Mouse (Mus musculus): ENCODE results near the gene Mthfd1. TPM values are rescaled to one million over a fixed set of nuclear protein-coding genes. Genes with fewer than 3 reads are reported as not detected.

The Mthfd1 gene
- total RNA-seq, 2 experiments from 2014 or later = 30.1 to 37.8 TPM

- intact Hi-C loops (cut with DNase I) = no loop called here
- TF ChIP-seq CTCF (IDR thresholded peaks at IDR 0.05) = no peak
- no peak overlapping the region for H3K4me3 ChIP-seq
- H3K27ac ChIP-seq = no peak overlapping the region
- DNase-seq = no peak
Observed at GRCm38 (mm10) chr12:76268686-76269085, 13.6 kb downstream of the Mthfd1 start.

- no peak for DNase-seq
- no peak for TF ChIP-seq CTCF (IDR thresholded peaks at IDR 0.05)
- H3K27ac ChIP-seq = no peak overlapping the region
- intact Hi-C loops (cut with DNase I) = no loop called here
- no peak overlapping the region for H3K4me3 ChIP-seq
Observed at GRCm38 (mm10) chr12:76269196-76269595, 14.1 kb downstream of the Mthfd1 start.

- no peak for DNase-seq
- intact Hi-C loops (cut with DNase I) = no loop called here
- no peak for TF ChIP-seq CTCF (IDR thresholded peaks at IDR 0.05)
- Histone ChIP-seq H3K4me3 (no peak overlapping the region), H3K27ac (no peak overlapping the region)
Observed at GRCm38 (mm10) chr12:76271516-76271915, 16.4 kb downstream of the Mthfd1 start.

GRCm38 (mm10) chr12:76272610-76273524 is 17.8 kb downstream of the Mthfd1 start:
- no peak overlapping the region for H3K27ac ChIP-seq
- intact Hi-C loops (cut with DNase I) = no loop called here
- H3K4me3 ChIP-seq = no peak overlapping the region
- TF ChIP-seq CTCF (IDR thresholded peaks at IDR 0.05) = no peak
- no peak for DNase-seq

DNA sequence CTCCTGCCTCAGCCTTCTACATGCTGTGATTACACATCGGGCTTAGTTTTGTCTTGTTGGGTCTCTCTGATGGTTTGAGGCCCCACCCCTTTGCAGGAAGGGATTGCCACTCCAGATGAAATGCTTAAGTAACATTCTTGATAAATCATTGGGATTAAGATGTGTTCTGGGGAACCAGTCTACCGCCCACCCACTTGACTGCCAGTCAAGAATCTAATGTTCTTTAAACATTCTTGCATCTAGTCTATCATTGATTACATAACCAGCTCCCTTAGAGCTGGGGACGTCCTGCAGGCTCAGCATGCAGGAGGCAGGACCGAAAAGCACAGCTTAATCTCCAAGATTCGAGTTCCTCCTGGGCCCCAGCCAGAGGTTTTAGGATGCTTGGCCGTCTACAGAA is 23.1 kb downstream of the Mthfd1 start:
- Histone ChIP-seq H3K4me3 (no peak overlapping the region), H3K27ac (no peak overlapping the region)
- DNase-seq = no peak
- no peak for TF ChIP-seq CTCF (IDR thresholded peaks at IDR 0.05)
- intact Hi-C loops (cut with DNase I) = no loop called here

- no peak overlapping the region for H3K27ac ChIP-seq
- no peak overlapping the region for H3K4me3 ChIP-seq
- intact Hi-C loops (cut with DNase I) = no loop called here
- DNase-seq = no peak
- TF ChIP-seq CTCF (IDR thresholded peaks at IDR 0.05) = no peak
Observed at GRCm38 (mm10) chr12:76280556-76280955, 25.5 kb downstream of the Mthfd1 start.

DNA sequence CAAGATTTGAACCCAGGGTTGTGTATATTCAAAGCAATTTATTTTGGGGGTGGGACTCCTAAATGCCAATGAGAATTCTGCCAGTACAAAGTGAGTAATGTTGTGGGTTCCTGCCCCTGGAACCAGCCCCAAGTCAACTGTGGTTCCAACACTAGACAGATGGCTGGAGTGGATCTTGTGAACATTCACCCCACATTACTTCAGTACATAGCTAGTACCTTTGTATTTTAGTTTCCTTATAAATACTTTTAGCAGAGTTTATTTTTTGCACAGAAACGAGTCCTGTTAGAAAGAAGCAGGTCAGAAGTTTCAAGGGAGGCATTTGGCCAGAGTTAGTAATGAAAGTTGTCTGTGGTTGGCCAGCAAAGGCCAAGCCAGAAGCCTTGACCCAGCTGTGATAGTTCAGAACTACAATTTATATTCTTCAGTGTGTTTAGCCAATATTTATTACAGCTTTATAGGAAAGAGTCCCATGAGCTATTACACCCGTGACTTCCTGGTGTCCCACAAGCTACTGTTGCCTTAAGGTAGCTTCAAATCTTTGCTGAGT is 26.1 kb downstream of the Mthfd1 start:
- intact Hi-C loops (cut with DNase I) = no loop called here
- DNase-seq = no peak
- Histone ChIP-seq H3K27ac (no peak overlapping the region), H3K4me3 (no peak overlapping the region)
- no peak for TF ChIP-seq CTCF (IDR thresholded peaks at IDR 0.05)

- DNase-seq = no peak
- intact Hi-C loops (cut with DNase I) = no loop called here
- TF ChIP-seq CTCF (IDR thresholded peaks at IDR 0.05) = no peak
- Histone ChIP-seq H3K27ac (no peak overlapping the region), H3K4me3 (no peak overlapping the region)
Observed at GRCm38 (mm10) chr12:76282132-76282531, 27.0 kb downstream of the Mthfd1 start.

GRCm38 (mm10) chr12:76282532-76283173 is 27.6 kb downstream of the Mthfd1 start:
- intact Hi-C loops (cut with DNase I) = no loop called here
- TF ChIP-seq CTCF (IDR thresholded peaks at IDR 0.05) = no peak
- no peak for DNase-seq
- no peak overlapping the region for H3K4me3 ChIP-seq
- no peak overlapping the region for H3K27ac ChIP-seq

GRCm38 (mm10) chr12:76285418-76285817 is 30.3 kb downstream of the Mthfd1 start:
- intact Hi-C loops (cut with DNase I) = no loop called here
- DNase-seq = no peak
- no peak for TF ChIP-seq CTCF (IDR thresholded peaks at IDR 0.05)
- Histone ChIP-seq H3K4me3 (no peak overlapping the region), H3K27ac (no peak overlapping the region)

- TF ChIP-seq CTCF (IDR thresholded peaks at IDR 0.05) = no peak
- H3K4me3 ChIP-seq = no peak overlapping the region
- intact Hi-C loops (cut with DNase I) = no loop called here
- no peak for DNase-seq
- H3K27ac ChIP-seq = no peak overlapping the region
Observed at GRCm38 (mm10) chr12:76287986-76288385, 32.9 kb downstream of the Mthfd1 start.

DNA sequence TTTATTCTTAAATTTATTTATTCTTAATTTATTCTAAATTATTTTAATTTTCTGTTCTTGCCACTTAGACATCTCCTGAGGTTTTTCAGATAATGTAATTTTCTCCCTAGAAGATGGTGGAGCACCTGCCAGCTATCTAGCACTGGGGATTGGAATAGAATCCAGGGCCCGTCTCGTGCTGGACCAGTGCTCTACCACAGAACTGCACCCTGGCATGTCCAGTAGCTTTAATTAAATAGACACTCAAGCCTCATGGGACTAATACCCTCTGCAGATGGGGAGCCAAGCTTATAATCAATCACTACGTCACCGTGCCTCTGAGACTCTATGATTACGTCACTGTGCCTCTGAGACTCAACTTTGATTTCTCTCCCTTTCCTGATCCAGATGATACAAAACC is 33.4 kb downstream of the Mthfd1 start:
- H3K27ac ChIP-seq = no peak overlapping the region

GRCm38 (mm10) chr12:76289428-76289827 is 34.3 kb downstream of the Mthfd1 start:
- intact Hi-C loops (cut with DNase I) = no loop called here
- no peak for TF ChIP-seq CTCF (IDR thresholded peaks at IDR 0.05)
- DNase-seq = no peak
- no peak overlapping the region for H3K4me3 ChIP-seq
- H3K27ac ChIP-seq = no peak overlapping the region

More for the DNA sequence above, 33.4 kb downstream of the Mthfd1 start:
- intact Hi-C loops (cut with DNase I) = no loop called here
- DNase-seq = no peak
- H3K4me3 ChIP-seq = no peak overlapping the region
- TF ChIP-seq CTCF (IDR thresholded peaks at IDR 0.05) = no peak
